Mouse (Mus musculus): ENCODE measurements around the gene Gtf2h4. TPM values are rescaled to one million over a fixed set of nuclear protein-coding genes. Genes with fewer than 3 reads are reported as not detected.

Gene Gtf2h4
- total and polyA plus RNA-seq, 3 experiments = 76.3 to 97.6 TPM; not detected in 1

GRCm38 (mm10) chr17:35693906-35694305 is 20.4 kb upstream of the Gtf2h4 start:
- no peak for TF ChIP-seq ZKSCAN1 (IDR thresholded peaks at IDR 0.05; ENCODE audit: low read depth, low read length)
- TF ChIP-seq MAFK (IDR thresholded peaks at IDR 0.05; ENCODE audit: borderline replicate concordance, low read depth, low read length) = no peak
- TF ChIP-seq MAX (IDR thresholded peaks at IDR 0.05; ENCODE audit: low read length) = no peak
- no peak for TF ChIP-seq USF2 (IDR thresholded peaks at IDR 0.05; ENCODE audit: borderline replicate concordance in 1 of 2, insufficient read depth in 1 of 2, low read depth in 1 of 2, low read length in 2 of 2)
- no peak for TF ChIP-seq KAT2A (conservative IDR thresholded peaks at IDR 0.05; ENCODE audit: low read depth, low read length)
- TF ChIP-seq CHD2 (IDR thresholded peaks at IDR 0.05; ENCODE audit: low read length) = no peak
- no peak for TF ChIP-seq NELFE (IDR thresholded peaks at IDR 0.05; ENCODE audit: low read depth, low read length)
- no peak for TF ChIP-seq HCFC1 (IDR thresholded peaks at IDR 0.05; ENCODE audit: low read depth, low read length)
- TF ChIP-seq POLR2A (IDR thresholded peaks at IDR 0.05; ENCODE audit: control insufficient read depth in 1 of 2, insufficient read depth in 1 of 2, low read depth in 1 of 2, low read length in 2 of 2, poor library complexity in 1 of 2) = no peak
- no peak for TF ChIP-seq POLR2AphosphoS5 (IDR thresholded peaks at IDR 0.05; ENCODE audit: borderline replicate concordance, low read depth, low read length)
- no peak for TF ChIP-seq CHD1 (IDR thresholded peaks at IDR 0.05; ENCODE audit: low read depth, low read length)
- no peak for TF ChIP-seq ZNF384 (IDR thresholded peaks at IDR 0.05; ENCODE audit: low read depth, low read length)
- no peak for TF ChIP-seq E2F4 (IDR thresholded peaks at IDR 0.05; ENCODE audit: borderline replicate concordance, low read depth, low read length)
- TF ChIP-seq EP300 (IDR thresholded peaks at IDR 0.05; ENCODE audit: low read depth in 1 of 2, low read length in 2 of 2) = no peak
- Histone ChIP-seq H3K27ac (ENCODE audit: control insufficient read depth, low read depth, low read length) (no peak overlapping the region), H3K9me3 (replicated peaks; ENCODE audit: insufficient read depth, low read length) (no peaks in the 10 kb centered on the region), H3K4me1 (ENCODE audit: control insufficient read depth in 1 of 2, insufficient read depth in 2 of 2, low read length in 2 of 2) (peaks cover 0 to 5% of the 10 kb centered on the region in 2 experiments; a peak in 2 of 4 replicates), H3K4me3 (ENCODE audit: control insufficient read depth in 1 of 2, insufficient read depth in 1 of 2, low read depth in 2 of 2, low read length in 2 of 2) (no peak overlapping the region), H3K36me3 (ENCODE audit: control insufficient read depth in 1 of 2, insufficient read depth in 2 of 2, low read length in 2 of 2) (peaks cover 0 to 2% of the 10 kb centered on the region in 2 experiments; a peak in 1 of 4 replicates), H3K9ac (ENCODE audit: control insufficient read depth, low read depth, low read length, poor library complexity, severe bottlenecking) (no peak overlapping the region), H3K27me3 (ENCODE audit: control insufficient read depth in 1 of 2, insufficient read depth in 2 of 2, low read length in 2 of 2) (no peaks in the 10 kb centered on the region), H3K79me2 (ENCODE audit: control insufficient read depth, insufficient read depth, low read length, poor library complexity) (no peaks in the 10 kb centered on the region)
- DNase-seq (ENCODE audit: low read depth, low spot score) = no peak

- Histone ChIP-seq H3K79me2 (ENCODE audit: control insufficient read depth, insufficient read depth, low read length, poor library complexity) (no peaks in the 10 kb centered on the region), H3K9ac (ENCODE audit: control insufficient read depth, low read depth, low read length, poor library complexity, severe bottlenecking) (no peak overlapping the region), H3K4me1 (ENCODE audit: control insufficient read depth in 1 of 2, insufficient read depth in 2 of 2, low read length in 2 of 2) (no peaks in the 10 kb centered on the region), H3K27me3 (ENCODE audit: control insufficient read depth in 1 of 2, insufficient read depth in 2 of 2, low read length in 2 of 2) (no peaks in the 10 kb centered on the region), H3K9me3 (replicated peaks; ENCODE audit: insufficient read depth, low read length) (no peaks in the 10 kb centered on the region), H3K36me3 (ENCODE audit: control insufficient read depth in 1 of 2, insufficient read depth in 2 of 2, low read length in 2 of 2) (no peaks in the 10 kb centered on the region), H3K27ac (ENCODE audit: control insufficient read depth, low read depth, low read length) (no peak overlapping the region), H3K4me3 (ENCODE audit: control insufficient read depth in 1 of 2, insufficient read depth in 1 of 2, low read depth in 2 of 2, low read length in 2 of 2) (no peak overlapping the region)
- no peak for TF ChIP-seq USF2 (IDR thresholded peaks at IDR 0.05; ENCODE audit: borderline replicate concordance in 1 of 2, insufficient read depth in 1 of 2, low read depth in 1 of 2, low read length in 2 of 2)
- no peak for TF ChIP-seq POLR2AphosphoS5 (IDR thresholded peaks at IDR 0.05; ENCODE audit: borderline replicate concordance, low read depth, low read length)
- no peak for TF ChIP-seq EP300 (IDR thresholded peaks at IDR 0.05; ENCODE audit: low read depth in 1 of 2, low read length in 2 of 2)
- no peak for TF ChIP-seq USF1 (IDR thresholded peaks at IDR 0.05; ENCODE audit: low read depth, low read length)
- no peak for TF ChIP-seq MAFK (IDR thresholded peaks at IDR 0.05; ENCODE audit: borderline replicate concordance, low read depth, low read length)
- TF ChIP-seq ZMIZ1 (IDR thresholded peaks at IDR 0.05; ENCODE audit: low read depth, low read length) = no peak
- TF ChIP-seq RAD21 (IDR thresholded peaks at IDR 0.05; ENCODE audit: low read depth, low read length) = no peak
- no peak for TF ChIP-seq MYB (IDR thresholded peaks at IDR 0.05; ENCODE audit: low read depth, low read length)
- TF ChIP-seq POLR2A (IDR thresholded peaks at IDR 0.05; ENCODE audit: control insufficient read depth in 1 of 2, insufficient read depth in 1 of 2, low read depth in 1 of 2, low read length in 2 of 2, poor library complexity in 1 of 2) = no peak
- no peak for DNase-seq (ENCODE audit: low read depth, low spot score)
Observed at GRCm38 (mm10) chr17:35692368-35692767, 18.8 kb upstream of the Gtf2h4 start.
